Mouse (Mus musculus) liver, postnatal 0 days (tissue): ENCODE results near the gene Tmprss5.

Source experiments
- CTCF ChIP-seq: sonication (generic); IDR thresholded peaks from 2 replicates; pipeline ENCODE4 v1.5.1; 2016; ENCODE audit warnings: antibody characterized with exemption, low read depth
- EP300 ChIP-seq: IDR thresholded peaks from 2 replicates; pipeline ENCODE4 v1.6.1; 2016; ENCODE audit warnings: antibody characterized with exemption, low read depth, mild to moderate bottlenecking

DNA sequence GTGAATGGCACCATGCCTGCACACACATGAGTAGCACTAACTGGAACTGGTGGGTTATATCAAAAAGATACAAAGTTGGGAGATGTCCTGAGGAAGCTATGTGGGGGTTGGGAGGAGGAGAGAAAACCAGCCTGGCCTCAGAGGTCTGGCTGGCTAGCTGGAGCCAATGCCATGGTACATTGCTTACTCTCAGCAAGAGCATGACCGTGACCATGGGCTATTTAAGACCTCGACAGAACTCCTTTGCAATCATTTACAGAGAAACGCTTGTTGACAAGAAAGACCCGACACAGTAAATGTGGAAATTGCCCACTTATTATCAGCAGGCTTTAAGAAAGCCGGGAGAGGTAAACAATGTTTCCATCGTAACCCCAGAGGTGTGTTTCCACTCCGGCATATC, 44.6 kb downstream of the Tmprss5 start:
- no peak for TF ChIP-seq CTCF
- no peak for TF ChIP-seq EP300
